Mouse (Mus musculus) limb, embryonic 13.5 days (tissue): ENCODE measurements around the gene Trim11. TPM values are rescaled to one million over a fixed set of nuclear protein-coding genes. Genes with fewer than 3 reads are reported as not detected.

Source experiments
- ATAC-seq: fragments of 200-750 bp; cut with Nextera tagmentation; 2 replicates; pipeline ENCODE4 v1.8.0; 2017; ENCODE audit warnings: low read depth, moderate number of reproducible peaks, moderate TSS enrichment; ENCODE audit not compliant: low FRiP score
- H3K27ac ChIP-seq: fragments of 300-500 bp; sonication (generic); 2 replicates; pipeline ENCODE4 v1.5.1; 2015; ENCODE audit warnings: inconsistent platforms, mild to moderate bottlenecking, moderate library complexity
- H3K27me3 ChIP-seq: fragments of 300-500 bp; sonication (generic); 2 replicates; pipeline ENCODE4 v1.6.1; 2015; ENCODE audit warnings: mild to moderate bottlenecking, inconsistent platforms
- H3K36me3 ChIP-seq: fragments of 300-500 bp; sonication (generic); 2 replicates; pipeline ENCODE4 v1.6.1; 2015; ENCODE audit warnings: inconsistent platforms, mild to moderate bottlenecking, moderate library complexity
- H3K4me1 ChIP-seq: fragments of 300-500 bp; sonication (generic); 2 replicates; pipeline ENCODE4 v1.6.1; 2015; ENCODE audit warnings: inconsistent platforms
- H3K4me2 ChIP-seq: fragments of 300-500 bp; sonication (generic); replicated peaks from 2 replicates; pipeline ENCODE4 v1.6.1; 2015; ENCODE audit warnings: inconsistent platforms, mild to moderate bottlenecking, moderate library complexity
- H3K4me3 ChIP-seq: fragments of 300-500 bp; sonication (generic); 2 replicates; pipeline ENCODE4 v1.5.1; 2015; ENCODE audit warnings: moderate library complexity, mild to moderate bottlenecking, inconsistent platforms
- H3K9ac ChIP-seq: fragments of 300-500 bp; sonication (generic); 2 replicates; pipeline ENCODE4 v1.6.1; 2015; ENCODE audit warnings: mild to moderate bottlenecking, inconsistent platforms
- H3K9me3 ChIP-seq: fragments of 300-500 bp; sonication (generic); 2 replicates; pipeline ENCODE4 v1.6.1; 2016; ENCODE audit warnings: inconsistent platforms
- WGBS: fragments of 180-500 bp; shearing (Covaris S2); methylation state at CpG from one replicate; pipeline ENCODE4 v1.1.7; 2015; 5-methylcytosine and 5-hydroxymethylcytosine counted together
- polyA plus RNA-seq: library from polyadenylated mRNA; unstranded; fragments of >200 nt; fragmentation: Nextera tagmentation; extraction: Ambion mirVana; gene quantifications from 2 replicates; pipeline ENCODE4 v1.2.1, GENCODE M21; 2015

Gene Trim11
- 23.8 and 24.0 TPM in 2 replicates for polyA plus RNA-seq

DNA sequence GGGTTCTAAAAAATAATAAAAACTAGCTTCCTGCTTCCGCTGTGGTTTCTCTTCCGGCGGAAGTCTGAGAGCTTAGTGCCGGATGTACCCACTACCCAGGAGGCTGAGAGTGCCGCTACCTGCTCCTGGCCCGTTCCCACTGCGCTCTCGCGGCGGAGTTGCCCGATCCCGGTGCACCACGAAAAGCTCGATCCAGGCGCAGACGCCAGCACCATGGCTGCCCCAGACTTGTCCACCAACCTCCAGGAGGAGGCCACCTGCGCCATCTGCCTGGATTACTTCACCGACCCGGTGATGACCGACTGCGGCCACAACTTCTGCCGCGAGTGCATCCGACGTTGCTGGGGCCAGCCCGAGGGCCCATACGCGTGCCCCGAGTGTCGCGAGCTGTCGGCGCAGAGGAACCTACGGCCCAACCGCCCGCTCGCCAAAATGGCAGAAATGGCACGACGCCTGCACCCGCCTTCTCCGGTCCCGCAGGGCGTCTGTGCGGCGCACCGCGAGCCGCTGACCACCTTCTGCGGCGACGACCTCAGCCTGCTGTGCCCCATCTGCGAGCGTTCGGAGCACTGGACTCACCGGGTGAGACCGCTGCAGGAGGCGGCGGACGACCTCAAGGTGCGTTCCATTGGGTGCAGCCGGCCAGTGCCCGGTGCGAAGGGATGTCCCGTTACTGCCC is at the start of gene Trim11:
Trim11 (plus strand) TSS at position 67 of the 679 bp plus-strand sequence.
- peak within 1 kb of the TSS; percentile 81 for H3K27ac ChIP-seq
- under 1% methylated on average over 64 of the region's 64 CpGs for WGBS
- H3K4me2 ChIP-seq = peak within 1 kb of the TSS; percentile 100
- ATAC-seq = peak; percentile 75
- peaks cover 28% of the 10 kb centered on the region for H3K36me3 ChIP-seq
- no peaks in the 10 kb centered on the region for H3K27me3 ChIP-seq
- H3K9me3 ChIP-seq = no peaks in the 10 kb centered on the region
- H3K4me1 ChIP-seq = peaks cover 42% of the 10 kb centered on the region
- H3K9ac ChIP-seq = peak within 1 kb of the TSS; percentile 95
- H3K4me3 ChIP-seq = peak within 1 kb of the TSS; percentile 97

- no peak for ATAC-seq
- Histone ChIP-seq H3K9ac (no peak overlapping the region), H3K36me3 (peaks cover 33% of the 10 kb centered on the region), H3K4me3 (no peak overlapping the region), H3K9me3 (no peaks in the 10 kb centered on the region), H3K27ac (no peak overlapping the region), H3K27me3 (no peaks in the 10 kb centered on the region), H3K4me2 (no peak overlapping the region), H3K4me1 (no peaks in the 10 kb centered on the region)
- WGBS = 76% methylated on average over 4 of the region's 4 CpGs
These were observed 48.8 kb upstream of the Trim11 start for GRCm38 (mm10) chr11:58929055-58929454.

GRCm38 (mm10) chr11:58929641-58930040 is 48.3 kb upstream of the Trim11 start:
- no peak for ATAC-seq
- Histone ChIP-seq H3K36me3 (peaks cover 39% of the 10 kb centered on the region), H3K9ac (no peak overlapping the region), H3K27ac (no peak overlapping the region), H3K4me2 (no peak overlapping the region), H3K9me3 (no peaks in the 10 kb centered on the region), H3K4me1 (no peaks in the 10 kb centered on the region), H3K4me3 (no peak overlapping the region), H3K27me3 (no peaks in the 10 kb centered on the region)
- 48% methylated on average over 3 of the region's 3 CpGs for WGBS

DNA sequence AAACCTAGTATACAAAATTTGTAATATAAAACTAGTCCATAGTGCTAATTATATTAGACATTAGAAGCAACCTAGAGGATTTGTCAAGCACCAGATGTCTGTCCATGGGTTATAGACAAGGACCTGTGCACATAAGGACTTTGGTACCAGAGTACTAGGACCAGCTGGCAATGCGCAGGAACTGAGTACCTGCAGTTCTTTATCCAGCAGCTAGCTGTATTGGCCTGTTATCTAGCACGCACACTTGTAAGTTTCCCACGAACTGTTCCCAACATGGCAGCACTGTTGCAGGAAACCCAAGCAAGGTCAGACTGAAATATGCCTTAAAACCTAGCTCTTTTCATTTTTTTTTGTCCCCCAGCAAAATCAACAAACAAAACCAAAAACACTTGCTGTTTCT is 47.6 kb upstream of the Trim11 start:
- Histone ChIP-seq H3K4me1 (no peaks in the 10 kb centered on the region), H3K27ac (no peak overlapping the region), H3K9me3 (no peaks in the 10 kb centered on the region), H3K4me3 (no peak overlapping the region), H3K4me2 (no peak overlapping the region), H3K27me3 (no peaks in the 10 kb centered on the region), H3K36me3 (peaks cover 44% of the 10 kb centered on the region), H3K9ac (no peak overlapping the region)
- WGBS = 98% methylated on average over 3 of the region's 3 CpGs
- no peak for ATAC-seq

DNA sequence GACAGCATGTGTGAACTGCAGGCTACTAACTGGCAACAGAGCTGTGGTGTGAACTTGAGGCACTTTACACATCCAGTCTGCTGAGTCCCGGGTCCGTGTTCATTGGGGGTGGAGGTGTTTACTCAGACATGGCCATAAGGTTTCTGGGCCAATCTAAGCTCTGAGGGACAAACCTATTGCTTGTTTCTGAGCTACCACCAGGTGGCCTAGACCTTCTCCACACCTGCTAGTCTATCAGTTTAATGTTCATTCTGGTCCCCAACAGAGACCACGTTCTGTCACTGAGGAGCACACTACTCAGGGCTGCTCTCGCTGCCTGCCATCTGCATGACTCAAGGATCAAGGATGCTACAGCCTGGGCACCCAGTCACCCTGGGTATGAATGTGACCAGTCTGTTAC is 46.3 kb upstream of the Trim11 start:
- Histone ChIP-seq H3K9ac (peak overlapping the region; percentile 4; the same call in 1 of the 2 replicates), H3K9me3 (no peaks in the 10 kb centered on the region), H3K27me3 (no peaks in the 10 kb centered on the region), H3K4me3 (no peak overlapping the region), H3K4me1 (peaks cover 1% of the 10 kb centered on the region; the same call in 1 of the 2 replicates), H3K27ac (no peak overlapping the region), H3K4me2 (no peak overlapping the region), H3K36me3 (peaks cover 55% of the 10 kb centered on the region)
- WGBS = 66% methylated on average over 4 of the region's 4 CpGs
- no peak for ATAC-seq

DNA sequence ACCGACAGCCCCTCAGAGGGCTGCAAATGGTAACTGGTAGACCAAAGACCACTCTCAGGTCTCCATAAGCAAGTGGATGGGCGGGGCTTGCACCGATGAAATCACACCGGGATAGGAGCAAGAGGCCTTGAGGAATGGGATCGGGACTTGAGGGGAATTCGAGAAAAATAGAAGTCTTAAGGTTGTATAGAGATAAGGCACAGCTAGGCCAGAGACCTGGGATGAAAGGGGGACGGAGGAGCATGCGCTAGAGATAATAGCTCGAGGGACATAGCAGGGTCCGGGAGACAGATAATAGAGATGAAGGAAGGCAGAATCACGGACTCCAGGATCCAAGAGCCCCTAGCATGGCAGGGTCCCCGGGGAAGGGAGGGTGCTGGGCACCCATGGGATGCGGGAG is 40.0 kb upstream of the Trim11 start:
- H3K27ac ChIP-seq = no peak overlapping the region; the same call in 1 of the 2 replicates
- H3K4me3 ChIP-seq = peak overlapping the region; percentile 92
- peaks cover 20% of the 10 kb centered on the region for H3K4me1 ChIP-seq
- H3K36me3 ChIP-seq = peaks cover 39% of the 10 kb centered on the region
- H3K9ac ChIP-seq = peak overlapping the region; percentile 97
- ATAC-seq = no peak
- H3K4me2 ChIP-seq = peak overlapping the region; percentile 95
- H3K9me3 ChIP-seq = no peaks in the 10 kb centered on the region
- WGBS = under 1% methylated on average over 12 of the region's 13 CpGs
- H3K27me3 ChIP-seq = no peaks in the 10 kb centered on the region

DNA sequence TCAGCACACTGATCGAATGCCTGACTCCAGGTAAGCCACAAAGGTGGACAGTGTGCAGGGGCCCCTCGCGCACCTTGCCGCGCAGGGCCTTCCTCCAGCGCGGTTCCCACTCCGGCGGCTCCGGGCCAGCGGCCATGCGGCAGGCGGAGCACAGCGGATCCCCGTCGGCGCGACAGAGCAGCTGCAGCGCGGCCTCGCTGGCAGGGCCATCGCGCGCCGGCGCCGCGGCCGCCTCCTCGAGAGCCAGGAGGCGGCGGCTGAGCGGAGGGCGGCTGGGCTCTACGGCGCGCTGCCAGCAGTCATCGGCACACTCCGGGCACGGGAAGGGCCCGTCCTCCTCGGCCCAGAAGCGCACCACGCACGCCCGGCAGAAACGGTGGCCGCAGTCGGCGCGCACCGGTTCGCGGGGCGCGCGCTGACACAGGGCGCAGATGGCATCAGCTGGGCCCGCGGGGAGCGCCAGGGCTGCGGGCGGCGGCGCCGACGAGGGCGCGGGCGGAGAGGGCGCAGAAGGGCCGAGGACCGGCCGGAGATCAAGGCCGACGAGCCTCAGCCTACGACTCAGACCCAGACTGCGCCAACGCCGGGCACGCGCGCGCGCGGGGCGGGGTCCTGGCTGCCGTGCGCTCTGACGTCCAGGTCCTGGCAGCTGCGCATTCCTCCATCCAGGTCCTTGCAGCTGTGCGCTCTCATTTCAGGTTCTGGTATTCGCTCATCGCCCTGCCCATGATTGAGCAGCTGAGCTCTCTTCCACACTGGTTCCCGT is 39.4 kb upstream of the Trim11 start, which contains the start of gene Rnf187:
Rnf187 (minus strand) TSS at position 595 of the 766 bp plus-strand sequence.
- peak; percentile 98 for ATAC-seq
- H3K27ac ChIP-seq = peak within 1 kb of the TSS; percentile 90
- H3K4me2 ChIP-seq = peak within 1 kb of the TSS; percentile 95
- H3K36me3 ChIP-seq = peaks cover 33% of the 10 kb centered on the region
- H3K27me3 ChIP-seq = peaks cover 3% of the 10 kb centered on the region
- peaks cover 20% of the 10 kb centered on the region for H3K4me1 ChIP-seq
- H3K4me3 ChIP-seq = peak within 1 kb of the TSS; percentile 92
- no peaks in the 10 kb centered on the region for H3K9me3 ChIP-seq
- under 1% methylated on average over 95 of the region's 95 CpGs for WGBS
- H3K9ac ChIP-seq = peak within 1 kb of the TSS; percentile 97

DNA sequence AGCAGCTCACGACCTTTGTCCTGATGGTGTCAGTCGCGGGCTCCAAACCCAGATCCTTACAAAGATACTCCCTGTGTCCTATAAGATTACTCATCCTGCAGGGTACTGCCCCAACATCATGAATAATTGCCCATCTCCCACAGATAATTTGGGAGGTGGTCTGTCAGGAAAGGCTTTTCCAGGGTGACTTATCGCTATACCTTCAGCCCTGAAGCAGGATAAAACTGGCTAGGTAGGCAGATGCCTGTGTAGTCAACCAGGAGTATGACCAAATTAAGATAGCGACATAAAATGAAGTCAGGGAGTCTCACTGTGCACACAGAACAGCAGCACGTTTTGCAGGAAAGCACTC is 38.8 kb upstream of the Trim11 start:
- Histone ChIP-seq H3K27ac (peak overlapping the region; percentile 90; the same call in 1 of the 2 replicates), H3K4me2 (peak overlapping the region; percentile 95), H3K4me1 (peaks cover 20% of the 10 kb centered on the region), H3K27me3 (peaks cover 7% of the 10 kb centered on the region), H3K4me3 (peak overlapping the region; percentile 92), H3K9ac (peak overlapping the region; percentile 97), H3K9me3 (no peaks in the 10 kb centered on the region), H3K36me3 (peaks cover 27% of the 10 kb centered on the region)
- WGBS = 20% methylated on average over 6 of the region's 6 CpGs
- ATAC-seq = no peak

DNA sequence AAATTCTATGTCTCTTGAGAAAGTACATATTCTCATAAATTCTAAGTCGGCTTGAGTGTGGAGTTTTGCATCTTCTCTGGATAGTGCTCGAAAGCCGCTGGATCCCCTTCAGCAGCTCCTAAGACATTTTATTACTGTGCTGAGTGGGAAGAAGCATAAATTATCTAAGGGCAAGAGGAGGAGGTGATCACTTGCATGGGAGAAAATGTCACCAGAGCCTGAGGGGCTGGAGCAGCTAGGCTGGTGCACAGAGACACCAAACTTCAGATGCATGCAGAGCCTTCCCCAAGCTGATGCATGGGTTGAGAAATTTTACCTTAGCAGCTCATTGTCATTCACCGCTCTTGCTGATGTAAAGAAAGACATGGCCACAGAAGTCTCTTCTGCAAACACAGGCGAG is 33.8 kb upstream of the Trim11 start:
- Histone ChIP-seq H3K36me3 (no peaks in the 10 kb centered on the region), H3K4me3 (no peak overlapping the region), H3K9ac (no peak overlapping the region), H3K4me1 (peaks cover 10% of the 10 kb centered on the region; the same call in 1 of the 2 replicates), H3K9me3 (no peaks in the 10 kb centered on the region), H3K27ac (no peak overlapping the region), H3K27me3 (peaks cover 30% of the 10 kb centered on the region), H3K4me2 (no peak overlapping the region)
- WGBS = 58% methylated on average over 5 of the region's 5 CpGs
- no peak for ATAC-seq

DNA sequence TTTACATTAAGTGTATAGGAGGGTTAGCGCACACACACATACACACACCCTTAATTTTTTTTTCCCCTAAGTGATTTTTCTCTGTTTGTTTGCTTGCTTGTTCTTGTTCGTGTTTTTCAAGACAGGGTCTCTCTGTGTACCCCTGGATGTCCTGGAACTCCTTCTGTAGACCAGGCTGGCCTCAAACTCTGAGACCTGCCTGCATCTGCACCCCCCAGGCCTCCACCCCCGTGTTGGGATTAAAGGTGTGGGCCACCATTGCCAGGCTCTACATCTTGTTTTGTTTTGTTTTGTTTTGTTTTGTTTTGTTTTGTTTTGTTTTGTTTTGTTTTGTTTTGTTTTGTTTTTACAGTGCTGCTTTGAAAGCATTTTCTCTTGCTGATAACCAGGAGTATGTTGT is 30.6 kb upstream of the Trim11 start:
- H3K4me1 ChIP-seq = peaks cover 13% of the 10 kb centered on the region; the same call in 1 of the 2 replicates
- peak overlapping the region; percentile 71; the same call in 1 of the 2 replicates for H3K4me2 ChIP-seq
- no peaks in the 10 kb centered on the region for H3K36me3 ChIP-seq
- no peak for ATAC-seq
- H3K9me3 ChIP-seq = no peaks in the 10 kb centered on the region
- no peak overlapping the region for H3K9ac ChIP-seq
- H3K27ac ChIP-seq = no peak overlapping the region
- H3K27me3 ChIP-seq = peaks cover 54% of the 10 kb centered on the region
- 77% methylated on average over 3 of the region's 3 CpGs for WGBS
- no peak overlapping the region for H3K4me3 ChIP-seq

DNA sequence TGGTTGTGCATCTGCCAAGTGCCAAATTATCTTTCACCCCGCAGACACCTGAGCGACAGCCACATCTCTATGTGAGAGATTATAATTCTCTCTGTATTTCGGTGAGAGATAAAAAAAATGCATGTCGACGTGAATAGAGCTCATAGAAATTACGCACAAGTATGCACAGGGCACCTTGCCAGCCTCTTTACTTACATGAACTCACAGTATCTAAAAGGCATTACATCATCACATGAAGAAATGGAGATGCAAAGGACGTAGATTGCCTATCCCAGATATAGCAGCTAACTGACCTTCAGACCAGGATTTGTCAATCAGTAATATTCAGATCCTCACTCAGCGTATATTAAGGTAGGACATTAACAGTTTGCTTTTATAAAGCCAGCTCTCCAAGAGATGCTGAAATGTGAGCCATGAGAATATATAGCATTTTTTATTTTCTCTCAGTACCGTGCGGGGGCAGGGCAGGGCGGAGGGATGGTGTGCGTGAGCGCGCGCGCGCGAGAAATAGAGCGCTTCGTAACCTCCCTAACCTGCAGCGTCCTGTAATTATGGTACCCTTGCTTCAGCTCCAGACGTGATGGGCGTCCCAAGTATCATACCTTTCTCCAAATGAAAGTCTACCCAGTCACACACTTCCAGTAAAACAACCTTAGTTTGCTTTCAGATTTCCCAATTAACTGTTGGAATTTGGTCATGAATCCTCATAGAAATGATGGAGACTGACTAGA is 29.9 kb upstream of the Trim11 start:
- Histone ChIP-seq H3K9ac (peak overlapping the region; percentile 59), H3K27me3 (peaks cover 54% of the 10 kb centered on the region), H3K4me1 (peaks cover 16% of the 10 kb centered on the region; the same call in 1 of the 2 replicates), H3K36me3 (no peaks in the 10 kb centered on the region), H3K27ac (peak overlapping the region; percentile 92), H3K4me3 (peak overlapping the region; percentile 52), H3K9me3 (no peaks in the 10 kb centered on the region), H3K4me2 (peak overlapping the region; percentile 71)
- peak; percentile 58; the same call in 1 of the 2 replicates for ATAC-seq
- 18% methylated on average over 23 of the region's 23 CpGs for WGBS
